Mouse (Mus musculus) hindbrain, postnatal 0 days (tissue): ENCODE measurements around the gene Sgo1. TPM values are rescaled to one million over a fixed set of nuclear protein-coding genes. Genes with fewer than 3 reads are reported as not detected.

Experiments
- ATAC-seq: fragments of 200-750 bp; cut with Nextera tagmentation; 2 replicates; pipeline ENCODE4 v1.8.0; 2017; ENCODE audit warnings: mild to moderate bottlenecking, moderate TSS enrichment, moderate library complexity
- DNase-seq: peaks from one replicate; pipeline ENCODE4 v3.0.0-alpha.2; 2015; ENCODE audit warnings: low spot score
- H3K27ac ChIP-seq: fragments of 300-500 bp; sonication (generic); 2 replicates; pipeline ENCODE4 v1.5.1; 2014; ENCODE audit warnings: mild to moderate bottlenecking
- H3K27me3 ChIP-seq: fragments of 300-500 bp; sonication (generic); 2 replicates; pipeline ENCODE4 v1.6.1; 2014; ENCODE audit warnings: low read length, mixed read lengths; ENCODE audit not compliant: insufficient read depth
- H3K36me3 ChIP-seq: fragments of 300-500 bp; sonication (generic); 2 replicates; pipeline ENCODE4 v1.6.1; 2014; ENCODE audit warnings: low read length, mixed read lengths; ENCODE audit not compliant: insufficient read depth
- H3K4me1 ChIP-seq: fragments of 300-500 bp; sonication (generic); 2 replicates; pipeline ENCODE4 v1.6.1; 2014; ENCODE audit warnings: antibody characterized with exemption, low read length, mixed read lengths; ENCODE audit not compliant: insufficient read depth
- H3K4me2 ChIP-seq: fragments of 300-500 bp; sonication (generic); 2 replicates; pipeline ENCODE4 v1.6.1; 2014; ENCODE audit warnings: low read depth, mild to moderate bottlenecking, low read length, moderate library complexity, mixed read lengths
- H3K4me3 ChIP-seq: fragments of 300-500 bp; sonication (generic); 2 replicates; pipeline ENCODE4 v1.5.1; 2014; ENCODE audit warnings: low read length
- H3K9ac ChIP-seq: fragments of 300-500 bp; sonication (generic); replicated peaks from 2 replicates; pipeline ENCODE4 v1.6.1; 2014; ENCODE audit warnings: mild to moderate bottlenecking, low read length, moderate library complexity, mixed read lengths
- H3K9me3 ChIP-seq: fragments of 300-500 bp; sonication (generic); 2 replicates; pipeline ENCODE4 v1.6.1; 2016; ENCODE audit warnings: low read length, mixed read lengths
- CTCF ChIP-seq: IDR thresholded peaks from 2 replicates; pipeline ENCODE4 v1.5.1; 2016; ENCODE audit warnings: antibody characterized with exemption, control low read depth, low read depth
- WGBS: fragments of 180-500 bp; shearing (Covaris S2); extraction: QIAGEN DNeasy Blood & Tissue Kit; methylation state at CpG from one replicate; pipeline ENCODE4 v1.1.7; 2014; 5-methylcytosine and 5-hydroxymethylcytosine counted together
- polyA plus RNA-seq: library from polyadenylated mRNA; unstranded; fragments of >200 nt; fragmentation: Nextera tagmentation; extraction: Ambion mirVana; gene quantifications from 2 replicates; pipeline ENCODE4 v1.2.1, GENCODE M21; 2015
- total RNA-seq: library from RNA; depleted of rRNA; stranded (reverse); fragments of >200 nt; gene quantifications from 2 replicates; pipeline ENCODE4 v1.2.3, GENCODE M21; 2014

The Sgo1 gene
- total and polyA plus RNA-seq, 2 experiments from 2014 or later, result 3.5 to 6.9 TPM

GRCm38 (mm10) chr17:53689946-53690345 is 813 bp upstream of the Sgo1 start:
- no peaks in the 10 kb centered on the region for H3K36me3 ChIP-seq
- H3K4me1 ChIP-seq, result no peaks in the 10 kb centered on the region
- no peak for ATAC-seq
- no peaks in the 10 kb centered on the region for H3K9me3 ChIP-seq
- no peak for TF ChIP-seq CTCF
- H3K4me2 ChIP-seq, result peak overlapping the region; percentile 80
- WGBS, result 13% methylated on average over 7 of the region's 7 CpGs
- H3K27me3 ChIP-seq, result no peaks in the 10 kb centered on the region
- H3K27ac ChIP-seq, result peak overlapping the region; percentile 96
- H3K4me3 ChIP-seq, result peak overlapping the region; percentile 59
- DNase-seq, result peak; percentile 38
- peak overlapping the region; percentile 64 for H3K9ac ChIP-seq

GRCm38 (mm10) chr17:53688321-53688720 is 812 bp downstream of the Sgo1 start:
- H3K27me3 ChIP-seq, result no peaks in the 10 kb centered on the region
- H3K36me3 ChIP-seq, result no peaks in the 10 kb centered on the region
- no peak overlapping the region for H3K27ac ChIP-seq
- ATAC-seq, result no peak
- H3K4me1 ChIP-seq, result no peaks in the 10 kb centered on the region
- H3K4me2 ChIP-seq, result peak overlapping the region; percentile 80
- 20% methylated on average over 1 of the region's 1 CpGs for WGBS
- DNase-seq, result no peak
- TF ChIP-seq CTCF, result no peak
- H3K9me3 ChIP-seq, result no peaks in the 10 kb centered on the region
- no peak overlapping the region for H3K9ac ChIP-seq
- peak overlapping the region; percentile 59 for H3K4me3 ChIP-seq

- H3K9ac ChIP-seq, result no peak overlapping the region
- no peak overlapping the region for H3K4me2 ChIP-seq
- no peaks in the 10 kb centered on the region for H3K4me1 ChIP-seq
- H3K36me3 ChIP-seq, result no peaks in the 10 kb centered on the region
- H3K27me3 ChIP-seq, result no peaks in the 10 kb centered on the region
- no peak overlapping the region for H3K27ac ChIP-seq
- WGBS, result 54% methylated on average over 8 of the region's 8 CpGs
- no peak overlapping the region for H3K4me3 ChIP-seq
- DNase-seq (peak; percentile 81), ATAC-seq (peak; percentile 97)
- peak; percentile 78 for TF ChIP-seq CTCF
- H3K9me3 ChIP-seq, result no peaks in the 10 kb centered on the region
Observed at GRCm38 (mm10) chr17:53678716-53679115, 10.4 kb downstream of the Sgo1 start.

GRCm38 (mm10) chr17:53670453-53670852 is 18.7 kb downstream of the Sgo1 start:
- Histone ChIP-seq H3K27me3 (no peaks in the 10 kb centered on the region), H3K4me2 (no peak overlapping the region), H3K9me3 (no peaks in the 10 kb centered on the region), H3K27ac (no peak overlapping the region), H3K4me1 (no peaks in the 10 kb centered on the region), H3K9ac (no peak overlapping the region), H3K4me3 (no peak overlapping the region), H3K36me3 (peaks cover 16% of the 10 kb centered on the region; the same call in 1 of the 2 replicates)
- WGBS, result 95% methylated on average over 8 of the region's 8 CpGs
- DNase-seq (no peak), ATAC-seq (no peak)
- TF ChIP-seq CTCF, result no peak

- H3K9ac ChIP-seq, result no peak overlapping the region
- H3K27me3 ChIP-seq, result no peaks in the 10 kb centered on the region
- no peak for TF ChIP-seq CTCF
- WGBS, result 74% methylated on average over 2 of the region's 2 CpGs
- H3K4me3 ChIP-seq, result no peak overlapping the region
- H3K4me2 ChIP-seq, result no peak overlapping the region
- no peak overlapping the region for H3K27ac ChIP-seq
- peaks cover 17% of the 10 kb centered on the region for H3K36me3 ChIP-seq
- H3K9me3 ChIP-seq, result no peaks in the 10 kb centered on the region
- no peak for ATAC-seq
- H3K4me1 ChIP-seq, result no peaks in the 10 kb centered on the region
- DNase-seq, result no peak
Observed at GRCm38 (mm10) chr17:53664703-53665382, 24.3 kb downstream of the Sgo1 start.

- ATAC-seq, result no peak
- TF ChIP-seq CTCF, result no peak
- peaks cover 17% of the 10 kb centered on the region for H3K36me3 ChIP-seq
- no peaks in the 10 kb centered on the region for H3K4me1 ChIP-seq
- no peak overlapping the region for H3K27ac ChIP-seq
- 88% methylated on average over 3 of the region's 3 CpGs for WGBS
- no peaks in the 10 kb centered on the region for H3K27me3 ChIP-seq
- no peak overlapping the region for H3K4me2 ChIP-seq
- no peak for DNase-seq
- no peak overlapping the region for H3K4me3 ChIP-seq
- no peaks in the 10 kb centered on the region for H3K9me3 ChIP-seq
- H3K9ac ChIP-seq, result no peak overlapping the region
Observed at GRCm38 (mm10) chr17:53664267-53664666, 24.9 kb downstream of the Sgo1 start.
